ENCODE assay signal across 8 mouse cellular contexts in the genomic region with DNA sequence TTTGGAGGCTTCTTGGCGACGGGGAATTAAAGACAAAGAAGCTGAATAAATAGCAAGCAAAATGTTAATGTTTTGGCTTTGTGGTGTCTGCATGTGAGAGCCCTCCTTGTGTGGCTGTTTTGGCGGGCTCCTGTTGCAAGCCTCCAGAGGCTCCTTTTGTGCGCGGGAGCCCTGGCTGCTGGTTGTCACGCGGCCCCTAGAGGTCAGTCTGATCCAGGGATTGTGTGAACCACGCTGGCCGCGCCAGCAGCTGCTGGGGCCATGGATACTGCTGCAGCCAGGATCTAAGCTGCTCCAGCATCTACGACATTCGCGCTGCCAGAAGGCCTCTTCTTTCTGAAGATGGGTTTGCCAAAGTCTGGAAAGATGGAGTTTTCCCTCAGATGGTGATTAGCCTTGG.
DNase-seq lines count a peak whose midpoint lies in the region; ATAC-seq and TF ChIP-seq lines count a peak whose summit lies in the region.

No protein-coding gene starts in this region.

- ATAC-seq in kidney, embryonic 14.5 days (ENCODE audit: low FRiP score, low TSS enrichment) = no peak
- ATAC-seq in forebrain, embryonic 14.5 days = peak; percentile 85
- ATAC-seq in midbrain, postnatal 0 days (ENCODE audit: low FRiP score) = no peak

- TF ChIP-seq POLR2A in thymus, adult 2 months (IDR thresholded peaks at IDR 0.05; ENCODE audit: control insufficient read depth, extremely low read depth, insufficient read depth, low read length, poor library complexity) = no peak

- no peak overlapping the region for H3K4me2 ChIP-seq in kidney, embryonic 14.5 days (replicated peaks; ENCODE audit: low read depth, low read length)
- H3K4me2 ChIP-seq in forebrain, embryonic 14.5 days (ENCODE audit: low read length) = no peak overlapping the region
- H3K4me2 ChIP-seq in midbrain, postnatal 0 days (ENCODE audit: low read depth, low read length, poor library complexity, severe bottlenecking) = no peak overlapping the region

- H3K27me3 ChIP-seq in kidney, embryonic 14.5 days (ENCODE audit: control insufficient read depth, insufficient read depth, low read length) = no peaks in the 10 kb centered on the region
- no peaks in the 10 kb centered on the region for H3K27me3 ChIP-seq in forebrain, embryonic 14.5 days (replicated peaks; ENCODE audit: control insufficient read depth, insufficient read depth, low read length)
- no peaks in the 10 kb centered on the region for H3K27me3 ChIP-seq in midbrain, postnatal 0 days (ENCODE audit: insufficient read depth, low read length)
- no peaks in the 10 kb centered on the region for H3K27me3 ChIP-seq in thymus, adult 2 months (ENCODE audit: control insufficient read depth, insufficient read depth, low read length)

- TF ChIP-seq CTCF in midbrain, postnatal 0 days (IDR thresholded peaks at IDR 0.05) = peak; percentile 56
- no peak for TF ChIP-seq CTCF in thymus, adult 2 months (IDR thresholded peaks at IDR 0.05; ENCODE audit: borderline replicate concordance, control insufficient read depth, extremely low read depth, insufficient read depth, low read length, poor library complexity)

- H3K4me3 ChIP-seq in kidney, embryonic 14.5 days (ENCODE audit: low read length) = no peak overlapping the region
- H3K4me3 ChIP-seq in forebrain, embryonic 14.5 days (ENCODE audit: low read depth, low read length) = no peak overlapping the region
- H3K4me3 ChIP-seq in midbrain, postnatal 0 days (ENCODE audit: low read depth, low read length) = no peak overlapping the region
- no peak overlapping the region for H3K4me3 ChIP-seq in thymus, adult 2 months (ENCODE audit: control insufficient read depth, insufficient read depth, low read length)

- no peak overlapping the region for H3K9ac ChIP-seq in kidney, embryonic 14.5 days (ENCODE audit: low read depth, low read length)
- no peak overlapping the region for H3K9ac ChIP-seq in forebrain, embryonic 14.5 days (ENCODE audit: low read length)
- no peak overlapping the region for H3K9ac ChIP-seq in midbrain, postnatal 0 days (replicated peaks; ENCODE audit: low read length, poor library complexity, severe bottlenecking)

- WGBS in kidney, embryonic 14.5 days = 49% methylated on average over 13 of the region's 13 CpGs
- WGBS in forebrain, embryonic 14.5 days = 35% methylated on average over 13 of the region's 13 CpGs
- WGBS in midbrain, postnatal 0 days = 34% methylated on average over 13 of the region's 13 CpGs
- 67% methylated on average over 13 of the region's 13 CpGs for WGBS in thymus, adult 2 months

- no peaks in the 10 kb centered on the region for H3K4me1 ChIP-seq in kidney, embryonic 14.5 days (ENCODE audit: control insufficient read depth, insufficient read depth, low read length)
- H3K4me1 ChIP-seq in forebrain, embryonic 14.5 days (ENCODE audit: control insufficient read depth, insufficient read depth, low read length) = no peaks in the 10 kb centered on the region
- no peaks in the 10 kb centered on the region for H3K4me1 ChIP-seq in midbrain, postnatal 0 days (ENCODE audit: insufficient read depth, low read length)
- H3K4me1 ChIP-seq in thymus, adult 2 months (replicated peaks; ENCODE audit: control insufficient read depth, insufficient read depth, low read length) = no peaks in the 10 kb centered on the region

- H3K36me3 ChIP-seq in kidney, embryonic 14.5 days (ENCODE audit: control insufficient read depth, insufficient read depth, low read length) = no peaks in the 10 kb centered on the region
- H3K36me3 ChIP-seq in forebrain, embryonic 14.5 days (ENCODE audit: control insufficient read depth, insufficient read depth, low read length) = no peaks in the 10 kb centered on the region
- no peaks in the 10 kb centered on the region for H3K36me3 ChIP-seq in midbrain, postnatal 0 days (ENCODE audit: insufficient read depth, low read length)
- H3K36me3 ChIP-seq in thymus, adult 2 months (ENCODE audit: control insufficient read depth, insufficient read depth, low read length) = no peaks in the 10 kb centered on the region

- no peaks in the 10 kb centered on the region for H3K9me3 ChIP-seq in kidney, embryonic 14.5 days (ENCODE audit: control insufficient read depth, low read length)
- H3K9me3 ChIP-seq in forebrain, embryonic 14.5 days (replicated peaks; ENCODE audit: control insufficient read depth, low read length) = no peaks in the 10 kb centered on the region
- H3K9me3 ChIP-seq in midbrain, postnatal 0 days (ENCODE audit: low read length) = no peaks in the 10 kb centered on the region

- H3K27ac ChIP-seq in kidney, embryonic 14.5 days (ENCODE audit: low read depth, low read length) = no peak overlapping the region
- no peak overlapping the region for H3K27ac ChIP-seq in forebrain, embryonic 14.5 days (ENCODE audit: low read depth, low read length)
- H3K27ac ChIP-seq in midbrain, postnatal 0 days (ENCODE audit: low read depth, low read length) = no peak overlapping the region
- no peak overlapping the region for H3K27ac ChIP-seq in thymus, adult 2 months (ENCODE audit: control insufficient read depth, insufficient read depth, low read length)

- DNase-seq in kidney, adult 9 months = peak; percentile 5
- DNase-seq in brain, adult 2 months (ENCODE audit: low read depth, low spot score) = peak; percentile 54
- peak; percentile 78 for DNase-seq in forebrain, embryonic 14.5 days (ENCODE audit: low spot score)
- peak; percentile 11 for DNase-seq in kidney, postnatal 14 days
- peak; percentile 67 for DNase-seq in midbrain, postnatal 0 days (ENCODE audit: low spot score)
- DNase-seq in thymus, adult 2 months = no peak
- DNase-seq in natural killer cell, adult 2 months (ENCODE audit: low spot score in 2 of 2) = no peak

Comparison
In these comparisons a context has a peak if more than half of its experiments do, and no peak if none do; other contexts are left out.
1. DNase-seq: peak in kidney, adult 9 months (single experiment), brain, adult 2 months (single experiment), forebrain, embryonic 14.5 days (single experiment), kidney, postnatal 14 days (single experiment) and midbrain, postnatal 0 days (single experiment); none in thymus, adult 2 months (single experiment) and natural killer cell, adult 2 months (0 of 2).